Mouse (Mus musculus) lung, postnatal 0 days (tissue): ENCODE results near the gene Klk1. TPM values are rescaled to one million over a fixed set of nuclear protein-coding genes. Genes with fewer than 3 reads are reported as not detected.

ENCODE experiments used
- ATAC-seq: fragments of 200-750 bp; cut with Nextera tagmentation; 2 replicates; pipeline ENCODE4 v1.8.0; 2017; ENCODE audit warnings: moderate library complexity
- DNase-seq: peaks from one replicate; pipeline ENCODE4 v3.0.0-alpha.2; 2016; ENCODE audit warnings: low spot score
- H3K27ac ChIP-seq: fragments of 300-500 bp; sonication (generic); 2 replicates; pipeline ENCODE4 v1.5.1; 2014; ENCODE audit warnings: antibody characterized with exemption, mild to moderate bottlenecking, low read length, mixed read lengths
- H3K27me3 ChIP-seq: fragments of 300-500 bp; sonication (generic); replicated peaks from 2 replicates; pipeline ENCODE4 v1.6.1; 2014; ENCODE audit warnings: low read length, mixed read lengths; ENCODE audit not compliant: insufficient read depth
- H3K36me3 ChIP-seq: fragments of 300-500 bp; sonication (generic); 2 replicates; pipeline ENCODE4 v1.6.1; 2014; ENCODE audit warnings: low read length, mixed read lengths; ENCODE audit not compliant: insufficient read depth
- H3K4me1 ChIP-seq: fragments of 300-500 bp; sonication (generic); 2 replicates; pipeline ENCODE4 v1.6.1; 2014; ENCODE audit warnings: antibody characterized with exemption, low read depth, low read length, mixed read lengths; ENCODE audit not compliant: insufficient read depth
- H3K4me2 ChIP-seq: fragments of 300-500 bp; sonication (generic); replicated peaks from 2 replicates; pipeline ENCODE4 v1.6.1; 2014; ENCODE audit warnings: low read depth, mild to moderate bottlenecking, low read length, moderate library complexity, mixed read lengths
- H3K4me3 ChIP-seq: fragments of 300-500 bp; sonication (generic); 2 replicates; pipeline ENCODE4 v1.5.1; 2014; ENCODE audit warnings: low read depth, low read length
- H3K9ac ChIP-seq: fragments of 300-500 bp; sonication (generic); replicated peaks from 2 replicates; pipeline ENCODE4 v1.6.1; 2014; ENCODE audit warnings: low read depth, mild to moderate bottlenecking
- H3K9me3 ChIP-seq: fragments of 300-500 bp; sonication (generic); 2 replicates; pipeline ENCODE4 v1.6.1; 2016; ENCODE audit warnings: low read length, mixed read lengths
- CTCF ChIP-seq: IDR thresholded peaks from 2 replicates; pipeline ENCODE4 v1.5.1; 2016; ENCODE audit warnings: antibody characterized with exemption, mild to moderate bottlenecking
- EP300 ChIP-seq: IDR thresholded peaks from 2 replicates; pipeline ENCODE4 v1.6.1; 2016; ENCODE audit warnings: antibody characterized with exemption, mild to moderate bottlenecking, control low read depth
- WGBS: fragments of 180-500 bp; shearing (Covaris S2); extraction: QIAGEN DNeasy Blood & Tissue Kit; methylation state at CpG from one replicate; pipeline ENCODE4 v1.1.7; 2014; 5-methylcytosine and 5-hydroxymethylcytosine counted together
- polyA plus RNA-seq: library from polyadenylated mRNA; unstranded; fragments of >200 nt; fragmentation: Nextera tagmentation; extraction: Ambion mirVana; gene quantifications from 2 replicates; pipeline ENCODE4 v1.2.1, GENCODE M21; 2015

The Klk1 gene
- polyA plus RNA-seq, 1 experiment from 2014 or later = not detected

DNA sequence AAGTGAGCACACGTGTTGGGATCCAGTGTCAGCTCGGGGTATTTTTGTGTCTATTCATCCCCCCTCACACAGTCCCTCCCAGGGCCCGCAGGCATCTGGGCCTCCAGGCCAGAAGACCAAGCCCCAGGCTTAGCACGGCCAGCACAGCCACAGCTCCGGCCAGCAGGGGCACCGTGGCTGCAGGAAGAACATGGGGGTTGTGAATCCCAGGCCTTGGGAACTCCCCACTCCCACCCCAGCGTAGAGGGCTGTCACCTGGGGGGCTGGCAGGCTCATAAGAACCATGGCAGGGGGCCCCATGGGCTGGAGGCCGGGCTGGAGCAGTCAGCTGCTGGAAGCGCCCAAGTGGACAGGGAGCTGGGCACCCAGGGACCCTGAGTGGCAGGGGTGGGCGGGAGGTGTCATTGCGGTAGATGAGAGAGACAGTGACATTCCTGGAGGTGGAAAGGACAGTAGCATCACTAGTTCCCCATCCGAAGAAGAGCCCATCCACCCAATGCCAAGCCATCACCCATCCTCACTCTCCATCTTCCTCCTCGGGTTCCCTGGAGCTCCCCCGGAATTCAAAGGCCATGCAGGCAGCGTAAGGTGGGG is 28.0 kb downstream of the Klk1 start:
- no peak overlapping the region for H3K27ac ChIP-seq
- 55% methylated on average over 15 of the region's 15 CpGs for whole genome bisulfite sequencing
- H3K9ac ChIP-seq = no peak overlapping the region

DNA sequence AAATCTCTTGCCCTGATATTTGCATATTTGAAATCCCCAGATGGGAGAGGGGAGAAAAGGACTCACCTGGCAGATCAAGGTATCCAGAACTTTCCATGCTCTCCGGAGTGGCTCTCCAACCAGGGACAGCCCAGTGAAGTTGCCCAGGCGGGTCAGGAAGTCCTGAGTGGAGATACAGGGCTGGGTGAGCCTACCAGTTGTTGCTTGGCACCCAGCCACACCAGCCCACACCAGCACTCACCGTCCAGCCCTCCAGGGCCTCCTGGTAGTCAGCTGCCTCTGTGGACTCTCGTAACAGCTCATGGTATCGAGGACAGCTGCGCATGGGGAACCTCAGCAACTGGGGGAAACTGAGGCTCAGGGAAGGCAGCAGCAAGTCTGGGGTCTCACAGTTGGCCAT is 29.8 kb downstream of the Klk1 start:
- H3K4me2 ChIP-seq = no peak overlapping the region
- WGBS = 47% methylated on average over 6 of the region's 6 CpGs

More for the DNA sequence above, 28.0 kb downstream of the Klk1 start:
- Histone ChIP-seq H3K9me3 (no peaks in the 10 kb centered on the region), H3K4me1 (no peaks in the 10 kb centered on the region), H3K4me3 (no peak overlapping the region), H3K4me2 (no peak overlapping the region), H3K27me3 (no peaks in the 10 kb centered on the region), H3K36me3 (no peaks in the 10 kb centered on the region; the same call in 1 of the 2 replicates)
- DNase-seq (no peak), ATAC-seq (no peak)
- no peak for TF ChIP-seq EP300

DNA sequence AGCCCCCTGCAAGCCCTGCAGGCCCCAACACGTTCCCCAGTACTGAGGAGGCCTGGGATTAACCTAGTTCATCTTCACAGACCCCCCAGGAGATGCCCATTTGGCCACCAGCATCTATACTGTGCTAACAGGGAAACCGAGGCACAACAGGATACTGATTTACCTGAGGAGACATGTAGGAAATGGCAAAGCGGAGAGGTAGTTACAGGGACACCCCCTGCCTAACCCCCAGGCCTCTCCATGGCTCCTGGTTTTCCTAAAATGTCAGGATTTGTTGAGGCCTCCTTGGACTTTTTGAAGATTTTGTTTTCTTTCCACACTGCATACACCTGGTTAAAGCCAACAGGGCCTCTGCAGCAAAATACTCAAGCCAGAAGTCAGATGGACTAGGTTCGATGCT is 32.1 kb downstream of the Klk1 start, which contains the start of gene Acp4:
Gene Acp4, minus strand, starts transcription at position 101 of the 400 bp plus-strand sequence.
- Histone ChIP-seq H3K4me2 (no peak within 1 kb of the TSS), H3K9me3 (no peaks in the 10 kb centered on the region), H3K27me3 (no peaks in the 10 kb centered on the region), H3K4me3 (no peak within 1 kb of the TSS), H3K27ac (no peak within 1 kb of the TSS), H3K36me3 (no peaks in the 10 kb centered on the region), H3K4me1 (no peaks in the 10 kb centered on the region), H3K9ac (no peak within 1 kb of the TSS)
- 77% methylated on average over 4 of the region's 4 CpGs for WGBS
- no peak for TF ChIP-seq CTCF
- TF ChIP-seq EP300 = no peak
- ATAC-seq (no peak), DNase-seq (no peak)

More for the DNA sequence above, 29.8 kb downstream of the Klk1 start:
- Histone ChIP-seq H3K27ac (no peak overlapping the region), H3K4me1 (no peaks in the 10 kb centered on the region), H3K27me3 (no peaks in the 10 kb centered on the region), H3K4me3 (no peak overlapping the region), H3K9ac (no peak overlapping the region), H3K36me3 (no peaks in the 10 kb centered on the region; the same call in 1 of the 2 replicates), H3K9me3 (no peaks in the 10 kb centered on the region)
- TF ChIP-seq EP300 = no peak
- peak; percentile 27; the same call in 1 of the 2 replicates for ATAC-seq
- DNase-seq = no peak

DNA sequence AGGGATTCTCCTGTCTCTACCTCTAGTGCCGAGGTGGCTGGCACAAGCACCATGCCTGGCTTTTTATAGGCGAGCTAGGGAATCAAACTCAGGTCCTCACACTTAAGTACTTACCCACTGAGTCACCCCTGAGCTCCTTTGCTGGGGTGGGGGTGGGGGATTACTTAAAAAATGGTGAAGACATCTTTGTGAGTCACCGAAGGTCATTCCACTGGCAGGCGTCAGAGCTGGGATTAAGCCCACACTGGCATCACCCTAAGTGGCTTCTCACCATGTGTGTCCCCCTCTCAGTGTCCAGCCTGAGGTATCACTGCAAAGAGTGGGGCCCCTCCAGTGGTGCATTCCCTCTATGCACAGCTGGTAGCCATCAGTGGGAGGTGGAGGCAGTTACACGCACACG is 35.2 kb downstream of the Klk1 start:
- no peak for DNase-seq
- H3K4me2 ChIP-seq = no peak overlapping the region
- H3K9ac ChIP-seq = no peak overlapping the region
- no peak for ATAC-seq
- H3K27me3 ChIP-seq = no peaks in the 10 kb centered on the region
- no peaks in the 10 kb centered on the region for H3K9me3 ChIP-seq
- H3K36me3 ChIP-seq = no peaks in the 10 kb centered on the region
- H3K27ac ChIP-seq = no peak overlapping the region
- TF ChIP-seq CTCF = no peak
- TF ChIP-seq EP300 = no peak
- no peaks in the 10 kb centered on the region for H3K4me1 ChIP-seq
- no peak overlapping the region for H3K4me3 ChIP-seq
- WGBS = 62% methylated on average over 6 of the region's 6 CpGs

DNA sequence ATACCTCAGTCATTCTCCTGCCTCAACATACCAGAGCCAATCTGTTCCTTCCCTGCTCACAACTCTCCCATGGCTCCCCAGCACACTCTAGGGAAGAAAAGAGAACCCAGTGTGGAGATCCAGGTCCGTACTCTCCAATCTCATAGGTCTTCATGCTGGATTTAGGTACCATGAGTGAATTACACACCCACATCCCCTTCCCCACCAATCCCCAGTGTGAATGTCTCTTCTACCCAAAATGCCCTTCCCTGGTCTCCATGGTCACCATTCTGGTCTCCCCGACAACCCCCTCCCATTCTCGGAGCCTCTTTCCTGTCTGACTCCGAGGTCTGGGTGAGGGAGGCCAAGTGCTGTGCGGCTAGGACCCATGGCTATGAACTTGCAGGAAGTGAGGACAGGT is 36.0 kb downstream of the Klk1 start, which contains the start of gene Gm15517:
Gene Gm15517, plus strand, starts transcription at position 301 of the 400 bp plus-strand sequence.
- Histone ChIP-seq H3K27ac (no peak within 1 kb of the TSS), H3K9me3 (no peaks in the 10 kb centered on the region), H3K36me3 (no peaks in the 10 kb centered on the region), H3K27me3 (no peaks in the 10 kb centered on the region), H3K4me3 (no peak within 1 kb of the TSS), H3K4me1 (no peaks in the 10 kb centered on the region), H3K9ac (no peak within 1 kb of the TSS), H3K4me2 (no peak within 1 kb of the TSS)
- no peak for ATAC-seq
- TF ChIP-seq EP300 (no peak), CTCF (no peak)
- no peak for DNase-seq
- 38% methylated on average over 5 of the region's 5 CpGs for WGBS

DNA sequence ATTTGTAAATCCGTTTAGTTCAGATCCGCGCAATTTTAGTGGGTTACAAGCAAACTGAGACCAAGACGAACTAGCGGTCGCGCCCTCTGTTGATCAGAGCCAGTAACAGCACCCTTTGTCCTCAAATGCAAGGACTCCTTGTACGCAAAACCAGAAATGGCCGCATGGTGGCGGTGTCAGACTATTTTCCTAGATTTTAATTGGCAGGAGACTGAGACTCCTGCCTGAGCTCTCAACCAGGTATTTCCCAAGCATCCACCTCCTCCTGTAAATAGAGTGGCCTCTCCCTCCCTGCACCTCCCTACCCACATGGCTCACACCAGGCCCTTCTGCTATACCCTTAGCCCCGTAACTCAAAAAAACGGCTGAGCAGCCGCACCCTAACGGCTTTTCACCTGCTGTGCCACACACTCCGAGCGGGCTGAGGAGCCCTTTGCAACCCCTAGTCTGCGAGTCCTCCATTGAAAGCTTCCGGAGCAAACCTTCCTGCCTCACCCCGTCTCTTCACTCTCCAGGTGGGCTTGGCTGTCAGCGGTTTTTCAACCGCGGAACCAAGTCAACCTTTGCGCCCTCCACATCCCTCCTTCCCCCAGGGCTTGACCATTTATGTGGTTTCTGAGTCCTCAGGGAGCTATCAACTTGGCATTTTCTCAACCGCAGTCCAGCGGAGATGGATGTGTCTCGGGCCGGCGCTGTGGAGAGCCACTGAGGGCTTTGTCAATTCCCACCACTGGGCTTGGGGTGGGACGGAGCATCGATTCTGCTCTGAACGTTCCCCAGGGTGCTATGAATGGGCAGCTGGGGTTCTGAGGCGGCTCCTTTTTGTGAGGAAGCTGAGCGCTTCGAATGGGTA is 37.9 kb downstream of the Klk1 start:
- H3K27ac ChIP-seq = no peak overlapping the region
- no peak overlapping the region for H3K9ac ChIP-seq
- 5% methylated on average over 34 of the region's 34 CpGs for WGBS
- H3K27me3 ChIP-seq = no peaks in the 10 kb centered on the region
- no peak overlapping the region for H3K4me2 ChIP-seq
- DNase-seq = peak; percentile 94
- ATAC-seq = peak; percentile 95
- H3K36me3 ChIP-seq = no peaks in the 10 kb centered on the region
- H3K9me3 ChIP-seq = no peaks in the 10 kb centered on the region
- TF ChIP-seq EP300 (no peak), CTCF (peak; percentile 98)
- no peak overlapping the region for H3K4me3 ChIP-seq
- no peaks in the 10 kb centered on the region for H3K4me1 ChIP-seq
